Mouse (Mus musculus): ENCODE results near the gene Neurog3. TPM values are rescaled to one million over a fixed set of nuclear protein-coding genes. Genes with fewer than 3 reads are reported as not detected.

The Neurog3 gene
- polyA plus RNA-seq, 1 experiment from 2014 or later = not detected

- ATAC-seq (replicated peaks; ENCODE audit: low FRiP score) (no peak), DNase-seq (ENCODE audit: low spot score) (no peak)
- Histone ChIP-seq H3K9me3 (ENCODE audit: control insufficient read depth, low read length) (no peaks in the 10 kb centered on the region), H3K27ac (ENCODE audit: low read depth, low read length) (no peak overlapping the region), H3K4me2 (no peak overlapping the region), H3K27me3 (replicated peaks; ENCODE audit: control insufficient read depth, insufficient read depth, low read length) (peaks cover 64% of the 10 kb centered on the region), H3K4me1 (replicated peaks; ENCODE audit: control insufficient read depth, insufficient read depth, low read length) (0 out of 2 replicates have a peak, but pooled peaks cover 3% of the 10 kb centered on the region), H3K36me3 (ENCODE audit: control insufficient read depth, insufficient read depth, low read length) (no peaks in the 10 kb centered on the region), H3K9ac (ENCODE audit: low read depth, low read length) (no peak overlapping the region), H3K4me3 (ENCODE audit: low read depth, low read length) (no peak overlapping the region)
- WGBS = 4% methylated on average over 32 of the region's 32 CpGs
Observed at GRCm38 (mm10) chr10:62128316-62128951, 4.5 kb upstream of the Neurog3 start.

DNA sequence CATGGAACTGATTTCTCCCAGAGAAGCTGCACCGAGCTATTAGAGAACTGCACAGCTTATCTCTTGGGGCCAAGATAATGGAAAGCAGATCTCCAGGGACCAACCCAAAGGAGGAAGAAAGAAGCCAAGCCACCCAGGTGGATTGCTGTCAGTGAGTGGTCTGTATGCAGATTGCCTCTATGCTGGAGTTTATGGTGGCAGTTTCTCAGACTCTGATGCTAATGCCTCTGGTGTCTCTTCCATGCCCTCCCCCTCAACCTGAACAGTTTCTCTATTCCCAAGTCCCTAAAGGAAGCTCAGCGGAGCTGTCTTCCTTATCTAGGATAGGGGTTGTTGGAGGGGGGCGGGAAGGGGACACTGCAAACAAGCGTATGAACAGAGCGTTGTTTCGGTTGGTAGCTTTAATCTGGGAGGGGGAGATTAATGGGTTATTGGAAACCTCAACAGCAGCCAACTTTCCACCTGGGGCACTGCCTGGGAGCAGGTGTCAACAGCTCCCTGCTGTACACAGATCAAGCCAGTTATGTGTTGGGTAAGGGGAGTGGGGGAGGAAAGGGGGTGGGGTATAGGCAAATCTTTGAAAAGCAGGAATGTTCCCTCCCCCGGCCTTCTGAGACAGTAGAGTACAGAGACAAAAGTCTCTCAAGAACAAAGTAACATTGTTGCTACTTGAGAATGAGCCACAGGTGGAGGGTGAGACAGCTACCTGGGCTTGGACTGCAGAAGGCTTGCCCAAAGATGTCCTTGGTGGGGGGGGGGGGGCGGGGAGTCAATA is 3.0 kb downstream of the Neurog3 start:
- Histone ChIP-seq H3K4me2 (no peak overlapping the region), H3K9me3 (ENCODE audit: control insufficient read depth, low read length) (no peaks in the 10 kb centered on the region), H3K27me3 (replicated peaks; ENCODE audit: control insufficient read depth, insufficient read depth, low read length) (peaks cover 66% of the 10 kb centered on the region), H3K36me3 (ENCODE audit: control insufficient read depth, insufficient read depth, low read length) (no peaks in the 10 kb centered on the region), H3K4me3 (ENCODE audit: low read depth, low read length) (no peak overlapping the region), H3K9ac (ENCODE audit: low read depth, low read length) (no peak overlapping the region), H3K27ac (ENCODE audit: low read depth, low read length) (no peak overlapping the region), H3K4me1 (replicated peaks; ENCODE audit: control insufficient read depth, insufficient read depth, low read length) (0 out of 2 replicates have a peak, but pooled peaks cover 3% of the 10 kb centered on the region)
- no peak for ATAC-seq (replicated peaks; ENCODE audit: low FRiP score)
- WGBS = 11% methylated on average over 8 of the region's 8 CpGs
- DNase-seq (ENCODE audit: low spot score) = no peak

GRCm38 (mm10) chr10:62137150-62137549 is 4.3 kb downstream of the Neurog3 start:
- 23% methylated on average over 4 of the region's 4 CpGs for WGBS
- no peaks in the 10 kb centered on the region for H3K9me3 ChIP-seq (ENCODE audit: control insufficient read depth, low read length)
- no peak overlapping the region for H3K4me3 ChIP-seq (ENCODE audit: low read depth, low read length)
- H3K27me3 ChIP-seq (replicated peaks; ENCODE audit: control insufficient read depth, insufficient read depth, low read length) = peaks cover 54% of the 10 kb centered on the region
- H3K27ac ChIP-seq (ENCODE audit: low read depth, low read length) = no peak overlapping the region
- no peaks in the 10 kb centered on the region for H3K36me3 ChIP-seq (ENCODE audit: control insufficient read depth, insufficient read depth, low read length)
- no peak for DNase-seq (ENCODE audit: low spot score)
- H3K4me2 ChIP-seq = no peak overlapping the region
- no peak overlapping the region for H3K9ac ChIP-seq (ENCODE audit: low read depth, low read length)
- H3K4me1 ChIP-seq (replicated peaks; ENCODE audit: control insufficient read depth, insufficient read depth, low read length) = 0 out of 2 replicates have a peak, but pooled peaks cover 3% of the 10 kb centered on the region
- no peak for ATAC-seq (replicated peaks; ENCODE audit: low FRiP score)

GRCm38 (mm10) chr10:62138040-62138439 is 5.2 kb downstream of the Neurog3 start:
- Histone ChIP-seq H3K4me3 (ENCODE audit: low read depth, low read length) (no peak overlapping the region), H3K9ac (ENCODE audit: low read depth, low read length) (no peak overlapping the region), H3K27me3 (replicated peaks; ENCODE audit: control insufficient read depth, insufficient read depth, low read length) (peaks cover 45% of the 10 kb centered on the region), H3K4me2 (no peak overlapping the region), H3K4me1 (replicated peaks; ENCODE audit: control insufficient read depth, insufficient read depth, low read length) (no peaks in the 10 kb centered on the region), H3K27ac (ENCODE audit: low read depth, low read length) (no peak overlapping the region), H3K9me3 (ENCODE audit: control insufficient read depth, low read length) (no peaks in the 10 kb centered on the region), H3K36me3 (ENCODE audit: control insufficient read depth, insufficient read depth, low read length) (no peaks in the 10 kb centered on the region)
- DNase-seq (ENCODE audit: low spot score) = no peak
- 21% methylated on average over 3 of the region's 3 CpGs for WGBS
- ATAC-seq (replicated peaks; ENCODE audit: low FRiP score) = no peak

- H3K9me3 ChIP-seq (ENCODE audit: control insufficient read depth, low read length) = no peaks in the 10 kb centered on the region
- no peak within 1 kb of the TSS for H3K27ac ChIP-seq (ENCODE audit: low read depth, low read length)
- H3K36me3 ChIP-seq (ENCODE audit: control insufficient read depth, insufficient read depth, low read length) = no peaks in the 10 kb centered on the region
- WGBS = 55% methylated on average over 8 of the region's 8 CpGs
- H3K9ac ChIP-seq (ENCODE audit: low read depth, low read length) = no peak within 1 kb of the TSS
- no peak for DNase-seq (ENCODE audit: low spot score)
- H3K27me3 ChIP-seq (replicated peaks; ENCODE audit: control insufficient read depth, insufficient read depth, low read length) = no peaks in the 10 kb centered on the region; the same call in none of the 2 replicates
- no peak for ATAC-seq (replicated peaks; ENCODE audit: low FRiP score)
- no peaks in the 10 kb centered on the region for H3K4me1 ChIP-seq (replicated peaks; ENCODE audit: control insufficient read depth, insufficient read depth, low read length)
- H3K4me2 ChIP-seq = no peak within 1 kb of the TSS
- H3K4me3 ChIP-seq (ENCODE audit: low read depth, low read length) = no peak within 1 kb of the TSS
Observed at GRCm38 (mm10) chr10:62143820-62144219, 10.9 kb downstream of the Neurog3 start, which contains the start of gene Fam241b. Fam241b (minus strand) TSS chr10:62143920.

DNA sequence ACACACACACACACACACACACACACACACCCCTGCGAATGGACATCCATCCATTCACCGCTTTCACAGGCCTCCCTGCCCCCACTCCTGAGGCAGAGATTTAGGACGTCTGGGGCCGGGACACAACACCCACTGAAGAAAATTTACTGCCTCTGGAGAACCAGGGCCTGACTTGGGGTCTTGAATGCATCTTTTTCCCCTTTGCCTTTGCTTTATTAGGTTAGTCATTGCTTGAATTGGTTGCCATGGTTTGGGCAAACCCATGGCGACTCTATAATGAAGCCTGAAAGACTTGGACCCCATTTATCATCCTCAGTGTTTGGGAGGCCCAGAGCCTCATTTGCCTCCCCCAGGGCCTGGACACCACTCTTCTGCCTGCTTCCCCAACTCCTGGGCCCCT is 13.1 kb downstream of the Neurog3 start:
- Histone ChIP-seq H3K27me3 (replicated peaks; ENCODE audit: control insufficient read depth, insufficient read depth, low read length) (no peaks in the 10 kb centered on the region; the same call in 1 of the 2 replicates), H3K27ac (ENCODE audit: low read depth, low read length) (no peak overlapping the region), H3K4me3 (ENCODE audit: low read depth, low read length) (no peak overlapping the region), H3K9me3 (ENCODE audit: control insufficient read depth, low read length) (no peaks in the 10 kb centered on the region), H3K4me2 (no peak overlapping the region), H3K36me3 (ENCODE audit: control insufficient read depth, insufficient read depth, low read length) (no peaks in the 10 kb centered on the region), H3K4me1 (replicated peaks; ENCODE audit: control insufficient read depth, insufficient read depth, low read length) (no peaks in the 10 kb centered on the region), H3K9ac (ENCODE audit: low read depth, low read length) (no peak overlapping the region)
- no peak for ATAC-seq (replicated peaks; ENCODE audit: low FRiP score)
- 77% methylated on average over 5 of the region's 5 CpGs for WGBS
- DNase-seq (ENCODE audit: low spot score) = no peak

- Histone ChIP-seq H3K27ac (ENCODE audit: low read depth, low read length) (no peak overlapping the region), H3K4me2 (no peak overlapping the region), H3K36me3 (ENCODE audit: control insufficient read depth, insufficient read depth, low read length) (no peaks in the 10 kb centered on the region), H3K27me3 (replicated peaks; ENCODE audit: control insufficient read depth, insufficient read depth, low read length) (no peaks in the 10 kb centered on the region; the same call in 1 of the 2 replicates), H3K4me3 (ENCODE audit: low read depth, low read length) (no peak overlapping the region), H3K9ac (ENCODE audit: low read depth, low read length) (no peak overlapping the region), H3K4me1 (replicated peaks; ENCODE audit: control insufficient read depth, insufficient read depth, low read length) (no peaks in the 10 kb centered on the region), H3K9me3 (ENCODE audit: control insufficient read depth, low read length) (no peaks in the 10 kb centered on the region)
- no peak for ATAC-seq (replicated peaks; ENCODE audit: low FRiP score)
- WGBS = 55% methylated on average over 12 of the region's 12 CpGs
- DNase-seq (ENCODE audit: low spot score) = no peak
Observed at GRCm38 (mm10) chr10:62147466-62148248, 14.8 kb downstream of the Neurog3 start.

DNA sequence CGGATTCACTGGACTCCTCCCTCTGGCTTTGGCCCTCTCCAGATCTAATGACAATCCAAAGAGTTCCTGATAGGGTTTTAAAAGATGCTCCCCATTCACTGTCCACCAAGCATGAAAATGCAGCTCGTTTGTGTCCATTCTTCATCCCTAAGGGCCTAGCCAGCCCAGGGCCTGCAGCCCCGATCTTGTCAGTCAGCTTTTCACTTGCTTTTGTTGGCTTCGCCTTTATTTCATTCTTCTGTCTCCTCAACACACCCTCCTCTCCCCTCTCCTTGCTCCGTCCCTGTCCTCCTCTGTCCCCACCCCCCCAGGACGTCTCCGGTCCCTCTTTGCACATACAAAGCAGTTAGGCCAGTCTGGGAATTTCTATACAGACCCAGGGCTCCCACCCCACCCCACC is 17.0 kb downstream of the Neurog3 start:
- 62% methylated on average over 7 of the region's 7 CpGs for WGBS
- Histone ChIP-seq H3K4me3 (ENCODE audit: low read depth, low read length) (no peak overlapping the region), H3K9ac (ENCODE audit: low read depth, low read length) (no peak overlapping the region), H3K27ac (ENCODE audit: low read depth, low read length) (no peak overlapping the region), H3K4me2 (no peak overlapping the region), H3K4me1 (replicated peaks; ENCODE audit: control insufficient read depth, insufficient read depth, low read length) (no peaks in the 10 kb centered on the region), H3K36me3 (ENCODE audit: control insufficient read depth, insufficient read depth, low read length) (no peaks in the 10 kb centered on the region), H3K9me3 (ENCODE audit: control insufficient read depth, low read length) (no peaks in the 10 kb centered on the region), H3K27me3 (replicated peaks; ENCODE audit: control insufficient read depth, insufficient read depth, low read length) (no peaks in the 10 kb centered on the region; the same call in 1 of the 2 replicates)
- DNase-seq (ENCODE audit: low spot score) = no peak
- no peak for ATAC-seq (replicated peaks; ENCODE audit: low FRiP score)

Measured in liver, embryonic 11.5 days (tissue).